Mouse (Mus musculus) kidney, postnatal 10 days (tissue): ENCODE measurements around the gene Csk.

Source experiments
- DNase-seq: peaks from one replicate; pipeline ENCODE4 v3.0.0; 2021; ENCODE audit warnings: mixed read lengths

The Csk gene

GRCm38 (mm10) chr9:57637741-57638322 lies 15.6 kb downstream of the Csk start:
- peak; percentile 90 for DNase-seq

GRCm38 (mm10) chr9:57637272-57637671 lies 16.2 kb downstream of the Csk start:
- DNase-seq, result no peak

- DNase-seq, result no peak
Observed at GRCm38 (mm10) chr9:57633481-57634024, 19.9 kb downstream of the Csk start.

- DNase-seq, result peak; percentile 88
Observed at GRCm38 (mm10) chr9:57629118-57629874, 24.1 kb downstream of the Csk start.

DNA sequence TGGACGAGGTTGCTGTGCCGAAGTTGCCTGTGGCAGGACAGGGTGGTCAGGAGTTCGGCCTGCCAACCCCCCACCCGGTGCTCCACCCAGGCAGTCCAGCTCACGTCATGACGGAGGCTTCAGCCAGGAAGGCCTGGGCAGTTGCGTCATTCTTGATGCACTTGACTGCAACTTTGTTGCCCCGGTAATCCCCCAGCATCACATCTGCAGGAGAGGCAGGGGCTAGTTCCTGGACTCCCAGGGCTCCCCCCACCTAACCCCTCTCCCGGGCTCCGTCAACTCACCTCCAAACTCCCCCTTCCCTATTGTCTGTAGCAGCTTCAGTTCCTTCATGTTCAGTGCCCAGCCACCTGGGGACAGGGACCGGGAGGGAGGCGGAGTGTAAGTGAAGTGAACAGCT lies 24.7 kb downstream of the Csk start:
- no peak for DNase-seq

DNA sequence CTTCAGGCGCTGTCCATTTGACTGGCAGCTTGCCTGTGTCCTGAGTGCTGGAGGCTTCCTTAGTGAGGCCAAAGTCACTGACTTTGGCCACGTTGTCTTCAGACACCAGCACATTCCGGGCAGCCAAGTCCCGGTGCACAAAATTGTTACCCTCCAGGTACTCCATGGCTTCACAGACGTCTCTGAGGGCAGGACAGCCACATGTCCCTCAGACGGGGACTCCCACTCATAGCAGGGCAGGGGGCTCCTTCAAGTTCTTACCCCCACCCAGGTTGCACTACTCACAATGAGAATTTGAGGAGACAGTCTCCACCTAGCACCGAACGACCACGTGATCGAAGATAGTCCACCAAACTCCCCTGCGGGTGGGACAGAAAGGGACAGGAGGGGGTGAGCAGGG lies 25.5 kb downstream of the Csk start:
- DNase-seq, result no peak

GRCm38 (mm10) chr9:57627191-57627590 lies 26.2 kb downstream of the Csk start:
- no peak for DNase-seq

- DNase-seq, result no peak
Observed at GRCm38 (mm10) chr9:57625674-57626500, 27.5 kb downstream of the Csk start.

DNA sequence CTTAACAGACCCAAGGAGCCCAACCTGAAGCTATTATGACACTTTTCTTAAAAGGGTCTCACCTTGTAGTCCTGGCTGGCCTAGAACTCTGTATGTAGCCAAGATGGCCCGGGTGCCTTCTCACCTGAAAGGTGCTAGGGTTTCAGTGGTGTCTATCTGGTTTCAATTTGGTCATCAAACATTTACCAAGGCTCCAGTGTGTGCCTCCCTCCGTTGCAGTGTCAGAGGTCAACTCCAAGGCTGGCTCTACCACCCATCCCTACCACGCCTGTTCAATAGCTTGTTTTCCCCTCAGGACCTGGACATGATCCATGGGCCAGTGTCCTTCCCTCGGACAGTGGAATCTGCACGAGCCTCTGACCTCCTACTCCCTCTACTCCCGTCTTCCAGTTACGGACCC lies 29.1 kb downstream of the Csk start:
- DNase-seq, result no peak

DNA sequence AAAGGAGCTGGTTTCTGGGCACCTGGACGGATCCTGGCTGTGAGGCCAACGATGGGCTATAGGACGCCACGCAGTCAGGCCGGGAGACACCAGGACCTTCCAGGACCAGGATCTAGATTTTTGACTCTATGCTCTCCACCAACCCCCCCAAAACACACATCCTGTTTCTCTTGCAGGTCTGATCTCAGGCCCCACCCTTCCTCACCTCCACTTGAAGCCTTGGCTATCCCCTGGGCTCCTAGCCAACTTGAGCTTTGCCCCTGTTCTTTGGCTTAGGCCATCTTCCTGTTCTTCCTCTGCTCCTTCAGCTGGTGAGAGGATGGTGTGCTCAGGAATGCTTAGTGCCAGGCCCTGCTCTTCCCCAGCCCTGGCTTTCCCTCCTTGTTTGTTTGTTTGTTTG lies 32.8 kb downstream of the Csk start, which contains the start of gene Lman1l:
TSS of gene Lman1l (minus strand) at position 101 of the 400 bp plus-strand sequence.
- no peak for DNase-seq

DNA sequence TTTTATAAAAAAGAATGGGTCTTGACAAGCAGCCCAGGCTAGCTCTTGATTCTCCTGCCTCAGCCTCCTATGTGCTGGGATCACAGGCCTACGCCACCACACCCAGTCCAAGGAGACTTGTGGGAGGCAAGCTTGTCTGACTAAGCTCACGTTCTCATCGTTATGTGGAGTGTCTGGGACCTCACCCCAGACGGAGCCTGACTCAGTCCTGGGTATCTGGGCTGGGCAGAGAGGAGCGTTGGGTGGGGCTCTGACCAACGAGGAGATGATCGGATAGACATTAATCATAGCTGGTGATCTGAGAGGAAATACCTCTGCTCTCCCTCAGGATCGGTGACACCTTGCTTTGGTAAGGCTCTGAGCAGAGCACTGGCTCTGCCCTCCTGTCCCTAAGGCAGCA lies 34.6 kb downstream of the Csk start:
- no peak for DNase-seq

DNA sequence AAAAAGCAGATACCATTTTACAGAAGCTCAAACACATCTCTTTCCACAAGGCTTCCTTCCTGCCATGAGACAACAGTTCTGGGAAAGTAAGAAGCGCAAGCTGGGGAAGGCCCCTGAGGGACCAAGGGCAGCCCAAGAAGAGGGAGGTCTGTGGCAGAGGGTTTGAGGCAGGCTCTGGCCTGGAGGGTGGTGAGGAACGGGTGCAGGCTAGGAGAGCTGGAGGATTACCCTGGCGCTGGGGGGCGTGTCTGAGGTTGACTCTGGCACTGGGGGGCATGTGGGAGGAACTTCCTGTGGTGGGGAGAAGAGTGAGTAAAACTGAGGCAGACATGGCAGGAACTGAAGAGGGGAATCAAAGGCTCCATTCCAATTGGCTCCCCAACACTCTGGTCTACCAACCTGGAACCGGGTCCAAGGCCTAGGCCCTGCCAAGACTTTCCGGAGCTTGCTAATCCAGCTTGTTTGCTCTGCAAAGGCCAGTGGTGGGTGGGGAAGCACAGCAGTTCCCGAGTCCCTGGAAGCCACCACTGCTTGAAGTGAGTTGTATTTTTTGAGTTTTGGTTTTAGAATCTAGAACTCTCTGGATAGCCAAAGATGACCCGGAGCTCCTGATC lies 35.8 kb downstream of the Csk start:
- DNase-seq, result no peak

- DNase-seq, result no peak
Observed at GRCm38 (mm10) chr9:57614786-57615185, 38.6 kb downstream of the Csk start.

GRCm38 (mm10) chr9:57613975-57614374 lies 39.5 kb downstream of the Csk start:
- DNase-seq, result no peak

DNA sequence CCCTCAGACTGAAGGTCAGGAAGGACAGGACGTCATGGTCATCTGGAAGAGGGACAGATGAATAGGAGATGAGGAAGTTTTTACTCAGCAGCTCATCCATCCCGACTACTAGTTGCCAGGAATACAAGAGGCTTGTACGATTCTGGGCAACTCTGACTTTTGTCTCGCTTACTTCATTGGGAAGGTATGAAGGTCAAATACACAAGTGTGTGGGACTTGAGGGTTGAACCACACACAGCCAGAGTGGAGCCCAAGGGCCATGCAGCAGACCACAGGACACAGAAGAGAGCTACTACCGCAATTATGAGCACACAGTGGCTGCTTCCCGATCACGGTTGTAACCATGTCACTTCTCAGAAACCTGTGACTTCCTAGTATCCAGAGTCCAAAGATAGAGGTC lies 40.8 kb downstream of the Csk start:
- DNase-seq, result no peak

DNA sequence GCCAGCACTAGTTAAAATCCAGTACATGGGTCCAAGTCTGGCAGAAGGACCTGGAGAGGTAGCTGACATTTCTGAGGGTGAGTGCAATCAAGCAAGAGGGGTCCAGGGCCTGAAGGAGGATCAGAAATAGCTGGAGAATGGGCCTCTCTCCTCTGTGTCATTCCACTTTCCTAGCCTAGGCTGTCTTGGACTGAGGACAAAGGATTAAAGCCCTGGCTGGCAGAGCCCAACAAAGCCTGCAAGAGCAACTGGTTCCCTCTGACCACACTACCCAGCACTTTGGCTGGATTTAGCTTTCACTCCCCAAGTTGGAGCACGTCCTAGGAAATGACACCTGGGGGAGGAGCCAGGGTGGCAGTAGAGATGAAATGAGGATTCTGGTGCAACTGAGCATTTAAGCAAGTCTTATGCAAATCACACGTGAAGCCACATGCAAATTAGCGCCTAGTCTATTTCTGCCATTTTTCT lies 43.0 kb downstream of the Csk start:
- no peak for DNase-seq

GRCm38 (mm10) chr9:57609803-57610202 lies 43.6 kb downstream of the Csk start:
- no peak for DNase-seq

DNA sequence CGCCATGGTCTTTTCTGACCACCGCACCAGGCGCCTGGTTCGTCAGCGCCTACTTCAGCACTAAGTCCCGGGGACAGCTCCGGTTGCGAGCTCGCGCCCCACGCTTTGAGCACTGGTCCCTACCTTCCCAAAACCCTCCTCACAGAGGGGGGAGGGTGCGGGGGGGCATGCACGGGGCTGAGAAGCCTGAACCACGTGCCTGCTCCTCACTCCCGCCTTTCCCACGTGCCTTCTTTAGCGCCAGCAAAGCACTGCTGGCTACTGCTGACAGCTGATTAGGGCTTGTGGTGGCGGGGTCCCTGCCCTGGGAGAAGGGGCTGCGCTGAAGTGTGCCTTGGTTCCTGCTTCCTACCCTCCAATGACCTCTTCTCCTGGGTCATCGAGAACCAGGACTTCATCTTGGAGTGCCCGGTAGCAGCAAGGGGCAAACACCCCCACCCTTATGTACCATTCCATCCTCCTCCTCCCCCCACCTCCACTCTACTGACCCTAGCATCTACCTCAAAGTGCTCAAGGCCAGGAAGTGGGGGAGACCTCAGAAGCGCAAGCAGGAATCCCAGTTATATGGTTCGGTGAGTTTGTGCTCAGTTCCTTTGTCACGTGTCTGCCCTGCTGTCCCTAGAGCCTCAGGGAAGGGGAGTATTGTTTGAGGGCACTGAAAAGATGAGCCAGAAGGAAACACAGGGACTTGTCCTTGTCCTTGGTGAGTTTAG lies 47.1 kb downstream of the Csk start, which contains the start of gene Cplx3:
TSS of gene Cplx3 (minus strand) at position 143 of the 713 bp plus-strand sequence.
- peak; percentile 82 for DNase-seq

- DNase-seq, result no peak
Observed at GRCm38 (mm10) chr9:57605503-57605902, 47.9 kb downstream of the Csk start.

DNA sequence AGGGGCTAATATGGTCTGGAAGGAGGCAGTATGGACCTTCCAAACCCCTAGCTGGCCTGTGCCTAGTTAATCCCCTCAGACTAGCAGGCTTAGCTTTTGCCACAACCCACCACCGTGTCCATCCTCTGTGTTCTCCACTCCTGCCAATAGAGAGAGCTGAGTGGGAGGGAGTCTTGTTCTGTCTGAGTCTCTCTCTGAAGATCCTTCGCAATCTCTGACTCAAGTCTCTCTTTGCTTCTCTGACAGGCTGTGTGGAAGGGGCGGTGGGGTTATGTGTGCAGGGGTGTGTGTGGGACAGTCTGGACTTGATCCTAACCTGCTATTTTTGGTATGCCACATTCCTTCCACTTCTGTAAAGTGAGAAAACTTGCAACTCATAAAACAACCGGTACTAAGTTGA lies 48.6 kb downstream of the Csk start:
- no peak for DNase-seq

GRCm38 (mm10) chr9:57602098-57602497 lies 51.3 kb downstream of the Csk start:
- DNase-seq, result no peak

DNA sequence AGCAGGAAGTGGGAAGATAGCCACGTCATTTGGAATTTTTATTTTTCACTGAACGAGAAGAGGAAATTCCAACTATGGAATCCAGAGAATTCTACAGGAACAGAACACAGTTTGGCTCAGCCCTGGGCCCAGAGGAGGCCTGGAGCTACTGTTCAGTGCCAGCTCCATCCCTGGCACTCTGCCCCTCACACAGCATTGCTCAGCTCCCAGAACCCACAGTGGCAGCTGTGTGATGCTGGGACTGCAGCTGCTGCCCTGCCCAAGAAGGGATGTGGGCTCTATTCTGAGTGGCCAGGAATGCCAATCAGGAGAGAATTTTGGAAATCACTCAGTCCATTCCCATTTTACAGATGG lies 52.1 kb downstream of the Csk start:
- DNase-seq, result peak; percentile 45
